Mouse (Mus musculus) c-Kit-negative CD71-positive TER-119-positive erythroid progenitor cells, embryonic 14.5 days (primary cell): Measurements from ENCODE around the gene Gm10718.
"Not testable (repeated sequence)": the region's sequence is repeated elsewhere in the genome, so short reads cannot be mapped to it uniquely, and the experiment has no call there.

ENCODE experiments used
- DNase-seq: peaks from one replicate; pipeline ENCODE4 v3.0.0-alpha.2; 2013; ENCODE audit warnings: low read depth, low spot score

Gene Gm10718

DNA sequence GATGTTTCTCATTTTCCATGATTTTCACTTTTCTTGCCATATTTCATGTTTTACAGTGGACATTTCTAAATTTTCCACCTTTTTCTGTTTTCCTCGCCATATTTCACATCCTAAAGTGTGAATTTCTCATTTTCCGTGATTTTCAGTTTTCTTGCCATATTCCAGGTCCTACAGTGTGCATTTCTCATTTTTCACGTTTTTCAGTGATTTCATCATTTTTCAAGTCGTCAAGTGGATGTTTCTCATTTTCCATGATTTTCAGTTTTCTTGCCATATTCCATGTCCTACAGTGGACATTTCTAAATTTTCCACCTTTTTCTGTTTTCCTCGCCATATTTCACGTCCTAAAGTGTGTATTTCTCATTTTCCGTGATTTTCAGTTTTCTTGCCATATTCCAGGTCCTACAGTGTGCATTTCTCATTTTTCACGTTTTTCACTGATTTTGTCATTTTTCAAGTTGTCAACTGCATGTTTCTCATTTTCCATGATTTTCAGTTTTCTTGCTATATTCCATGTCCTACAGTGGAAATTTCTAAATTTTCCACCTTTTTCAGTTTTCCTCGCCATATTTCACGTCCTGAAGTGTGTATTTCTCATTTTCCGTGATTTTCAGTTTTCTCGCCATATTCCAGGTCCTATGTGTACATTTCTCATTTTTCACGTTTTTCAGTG, at the start of gene Gm10718:
Gene Gm10718, plus strand, starts transcription at position 236 of the 673 bp plus-strand sequence.
- not testable (repeated sequence) for DNase-seq

DNA sequence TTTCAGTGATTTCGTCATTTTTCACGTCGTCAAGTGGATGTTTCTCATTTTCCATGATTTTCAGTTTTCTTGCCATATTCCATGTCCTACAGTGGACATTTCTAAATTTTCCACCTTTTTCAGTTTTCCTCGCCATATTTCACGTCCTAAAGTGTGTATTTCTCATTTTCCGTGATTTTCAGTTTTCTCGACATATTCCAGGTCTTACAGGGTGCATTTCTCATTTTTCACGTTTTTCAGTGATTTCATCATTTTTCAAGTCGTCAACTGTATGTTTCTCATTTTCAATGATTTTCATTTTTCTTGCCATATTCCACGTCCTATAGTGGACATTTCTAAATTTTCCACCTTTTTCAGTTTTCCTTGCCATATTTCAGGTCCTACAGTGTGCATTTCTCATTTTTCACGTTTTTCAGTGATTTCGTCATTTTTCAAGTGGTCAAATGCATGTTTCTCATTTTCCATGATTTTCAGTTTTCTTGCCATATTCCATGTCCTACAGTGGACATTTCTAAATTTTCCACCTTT, 22.8 kb upstream of the Gm10718 start, which contains the start of gene Gm10722:
Gene Gm10722, plus strand, starts transcription at position 478 of the 528 bp plus-strand sequence.
- peak; percentile 38 for DNase-seq

DNA sequence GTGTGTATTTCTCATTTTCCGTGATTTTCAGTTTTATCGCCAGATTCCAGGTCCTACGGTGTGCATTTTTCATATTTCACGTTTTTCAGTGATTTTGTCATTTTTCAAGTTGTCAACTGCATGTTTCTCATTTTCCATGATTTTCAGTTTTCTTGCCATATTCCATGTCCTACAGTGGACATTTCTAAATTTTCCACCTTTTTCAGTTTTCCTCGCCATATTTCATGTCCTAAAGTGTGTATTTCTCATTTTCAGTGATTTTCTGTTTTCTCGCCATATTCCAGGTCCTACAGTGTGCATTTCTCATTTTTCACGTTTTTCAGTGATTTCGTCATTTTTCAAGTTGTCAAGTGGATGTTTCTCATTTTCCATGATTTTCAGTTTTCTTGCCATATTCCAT, 22.3 kb upstream of the Gm10718 start:
- not testable (repeated sequence) for DNase-seq

- peak; percentile 0 for DNase-seq
Observed at GRCm38 (mm10) chr9:3001948-3002659, 21.2 kb upstream of the Gm10718 start.

GRCm38 (mm10) chr9:3002794-3003396, 20.5 kb upstream of the Gm10718 start, which contains the start of gene Gm11168:
Gene Gm11168 (plus strand): TSS chr9:3003346.
- DNase-seq = not testable (repeated sequence)

DNA sequence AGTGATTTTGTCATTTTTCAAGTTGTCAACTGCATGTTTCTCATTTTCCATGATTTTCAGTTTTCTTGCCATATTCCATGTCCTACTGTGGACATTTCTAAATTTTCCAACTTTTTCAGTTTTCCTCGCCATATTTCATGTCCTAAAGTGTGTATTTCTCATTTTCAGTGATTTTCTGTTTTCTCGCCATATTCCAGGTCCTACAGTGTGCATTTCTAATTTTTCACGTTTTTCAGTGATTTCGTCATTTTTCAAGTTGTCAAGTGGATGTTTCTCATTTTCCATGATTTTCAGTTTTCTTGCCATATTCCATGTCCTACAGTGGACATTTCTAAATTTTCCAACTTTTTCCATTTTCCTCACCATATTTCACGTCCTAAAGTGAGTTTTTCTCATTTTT, 17.2 kb upstream of the Gm10718 start:
- DNase-seq = not testable (repeated sequence)

DNA sequence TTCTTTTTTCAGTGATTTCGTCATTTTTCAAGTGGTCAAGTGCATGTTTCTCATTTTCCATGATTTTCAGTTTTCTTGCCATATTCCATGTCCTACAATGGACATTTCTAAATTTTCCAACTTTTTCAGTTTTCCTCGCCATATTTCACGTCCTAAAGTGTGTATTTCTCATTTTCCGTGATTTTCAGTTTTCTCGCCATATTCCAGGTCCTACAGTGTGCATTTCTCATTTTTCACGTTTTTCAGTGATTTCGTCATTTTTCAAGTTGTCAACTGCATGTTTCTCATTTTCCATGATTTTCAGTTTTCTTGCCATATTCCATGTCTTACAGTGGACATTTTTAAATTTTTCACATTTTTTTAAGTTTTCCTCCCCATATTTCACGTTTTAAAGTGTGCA, 16.7 kb upstream of the Gm10718 start:
- DNase-seq = not testable (repeated sequence)

DNA sequence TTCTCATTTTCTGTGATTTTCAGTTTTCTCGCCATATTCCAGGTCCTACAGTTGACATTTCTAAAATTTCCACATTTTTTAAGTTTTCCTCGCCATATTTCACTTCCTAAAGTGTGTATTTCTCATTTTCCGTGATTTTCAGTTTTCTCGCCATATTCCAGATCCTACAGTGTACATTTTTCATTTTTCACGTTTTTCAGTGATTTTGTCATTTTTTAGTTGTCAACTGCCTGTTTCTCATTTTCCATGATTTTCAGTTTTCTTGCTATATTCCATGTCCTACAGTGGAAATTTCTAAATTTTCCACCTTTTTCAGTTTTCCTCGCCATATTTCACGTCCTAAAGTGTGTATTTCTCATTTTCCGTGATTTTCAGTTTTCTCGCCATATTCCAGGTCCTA, 16.1 kb upstream of the Gm10718 start:
- peak; percentile 29 for DNase-seq

GRCm38 (mm10) chr9:3009331-3009730, 14.0 kb upstream of the Gm10718 start:
- DNase-seq = not testable (repeated sequence)

GRCm38 (mm10) chr9:3012054-3012621, 11.2 kb upstream of the Gm10718 start:
- not testable (repeated sequence) for DNase-seq

DNA sequence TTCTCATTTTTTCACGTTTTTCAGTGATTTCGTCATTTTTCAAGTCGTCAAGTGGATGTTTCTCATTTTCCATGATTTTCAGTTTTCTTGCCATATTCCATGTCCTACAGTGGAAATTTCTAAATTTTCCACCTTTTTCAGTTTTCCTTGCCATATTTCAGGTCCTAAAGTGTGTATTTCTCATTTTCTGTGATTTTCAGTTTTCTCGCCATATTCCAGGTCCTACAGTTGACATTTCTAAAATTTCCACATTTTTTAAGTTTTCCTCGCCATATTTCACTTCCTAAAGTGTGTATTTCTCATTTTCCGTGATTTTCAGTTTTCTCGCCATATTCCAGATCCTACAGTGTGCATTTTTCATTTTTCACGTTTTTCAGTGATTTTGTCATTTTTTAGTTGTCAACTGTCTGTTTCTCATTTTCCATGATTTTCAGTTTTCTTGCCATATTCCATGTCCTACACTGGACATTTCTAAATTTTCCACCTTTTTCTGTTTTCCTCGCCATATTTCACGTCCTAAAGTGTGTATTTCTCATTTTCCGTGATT, 10.5 kb upstream of the Gm10718 start, which contains the start of gene Gm10721:
Gene Gm10721, plus strand, starts transcription at position 408 of the 547 bp plus-strand sequence.
- DNase-seq = not testable (repeated sequence)

GRCm38 (mm10) chr9:3015354-3015753, 8.0 kb upstream of the Gm10718 start, which contains the start of gene Gm10720:
Gene Gm10720 (plus strand): TSS chr9:3015654.
- not testable (repeated sequence) for DNase-seq

GRCm38 (mm10) chr9:3015896-3016295, 7.5 kb upstream of the Gm10718 start:
- DNase-seq = not testable (repeated sequence)

- not testable (repeated sequence) for DNase-seq
Observed at GRCm38 (mm10) chr9:3017108-3017507, 6.2 kb upstream of the Gm10718 start, which contains the start of gene Gm10719. Gene Gm10719 (plus strand): TSS chr9:3017408.

DNA sequence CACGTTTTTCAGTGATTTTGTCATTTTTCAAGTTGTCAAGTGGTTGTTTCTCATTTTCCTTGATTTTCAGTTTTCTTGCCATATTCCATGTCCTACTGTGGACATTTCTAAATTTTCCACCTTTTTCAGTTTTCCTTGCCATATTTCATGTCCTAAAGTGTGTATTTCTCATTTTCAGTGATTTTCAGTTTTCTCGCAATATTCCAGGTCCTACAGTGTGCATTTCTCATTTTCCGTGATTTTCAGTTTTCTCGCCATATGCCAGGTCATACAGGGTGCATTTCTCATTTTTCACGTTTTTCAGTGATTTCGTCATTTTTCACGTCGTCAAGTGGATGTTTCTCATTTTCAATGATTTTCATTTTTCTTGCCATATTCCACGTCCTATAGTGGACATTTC, 4.4 kb upstream of the Gm10718 start:
- not testable (repeated sequence) for DNase-seq

GRCm38 (mm10) chr9:3019835-3020727, 3.3 kb upstream of the Gm10718 start:
- not testable (repeated sequence) for DNase-seq

- DNase-seq = peak; percentile 29
Observed at GRCm38 (mm10) chr9:3022316-3023008, 885 bp upstream of the Gm10718 start.

- not testable (repeated sequence) for DNase-seq
Observed at GRCm38 (mm10) chr9:3023985-3024648, 770 bp downstream of the Gm10718 start.
